Mouse (Mus musculus): Measurements from ENCODE around the gene Bmp5. TPM values are rescaled to one million over a fixed set of nuclear protein-coding genes. Genes with fewer than 3 reads are reported as not detected.

Gene Bmp5
- polyA plus RNA-seq, 1 experiment from 2014 or later, result 5.2 TPM

DNA sequence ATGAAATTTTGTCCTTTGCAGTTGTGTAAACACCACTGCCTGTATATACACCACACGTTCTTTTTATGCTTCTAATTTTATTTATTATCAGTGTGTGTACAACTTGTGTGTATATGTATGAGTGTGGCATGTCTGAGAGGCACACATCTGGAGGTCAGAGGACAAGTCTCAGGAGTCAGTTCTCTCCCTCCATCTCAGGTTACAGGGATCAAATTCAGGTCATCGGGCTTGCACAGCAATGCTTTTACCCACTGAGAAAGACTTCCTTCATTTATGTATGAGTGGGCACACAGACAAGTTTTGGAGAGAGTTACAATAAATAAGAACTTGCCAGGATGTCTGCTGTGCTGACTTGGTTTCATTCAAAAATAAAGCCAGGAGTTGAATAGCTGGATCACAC, 140.9 kb downstream of the Bmp5 start:
- no peak overlapping the region for H3K4me2 ChIP-seq (replicated peaks; ENCODE audit: low read depth)
- ATAC-seq, result no peak
- no peak overlapping the region for H3K27ac ChIP-seq (ENCODE audit: low read depth, low read length)
- no peak overlapping the region for H3K4me3 ChIP-seq (ENCODE audit: low read depth, low read length)
- H3K36me3 ChIP-seq (ENCODE audit: control insufficient read depth, insufficient read depth), result no peaks in the 10 kb centered on the region
- H3K27me3 ChIP-seq (replicated peaks; ENCODE audit: control insufficient read depth, insufficient read depth, low read length), result no peaks in the 10 kb centered on the region
- TF ChIP-seq CTCF (IDR thresholded peaks at IDR 0.05; ENCODE audit: low read depth), result no peak
- H3K9me3 ChIP-seq (ENCODE audit: control insufficient read depth), result no peaks in the 10 kb centered on the region
- 40% methylated on average over 2 of the region's 2 CpGs for WGBS
- H3K9ac ChIP-seq (ENCODE audit: low read depth, low read length), result no peak overlapping the region
- H3K4me1 ChIP-seq (replicated peaks; ENCODE audit: control insufficient read depth, insufficient read depth, low read length), result no peaks in the 10 kb centered on the region

- WGBS, result 20% methylated on average over 11 of the region's 11 CpGs
- no peaks in the 10 kb centered on the region for H3K9me3 ChIP-seq (ENCODE audit: control insufficient read depth)
- H3K27ac ChIP-seq (ENCODE audit: low read depth, low read length), result no peak overlapping the region
- H3K36me3 ChIP-seq (ENCODE audit: control insufficient read depth, insufficient read depth), result no peaks in the 10 kb centered on the region
- H3K4me1 ChIP-seq (replicated peaks; ENCODE audit: control insufficient read depth, insufficient read depth, low read length), result peaks cover 7% of the 10 kb centered on the region; the same call in 1 of the 2 replicates
- no peak overlapping the region for H3K4me3 ChIP-seq (ENCODE audit: low read depth, low read length)
- H3K27me3 ChIP-seq (replicated peaks; ENCODE audit: control insufficient read depth, insufficient read depth, low read length), result no peaks in the 10 kb centered on the region
- peak; percentile 94 for ATAC-seq
- no peak overlapping the region for H3K9ac ChIP-seq (ENCODE audit: low read depth, low read length)
- 0 out of 2 replicates have a peak overlapping the region, but pooled peaks have one; percentile 1 for H3K4me2 ChIP-seq (replicated peaks; ENCODE audit: low read depth)
- no peak for TF ChIP-seq CTCF (IDR thresholded peaks at IDR 0.05; ENCODE audit: low read depth)
Measured at GRCm38 (mm10) chr9:75927196-75927880, 152.2 kb downstream of the Bmp5 start.

DNA sequence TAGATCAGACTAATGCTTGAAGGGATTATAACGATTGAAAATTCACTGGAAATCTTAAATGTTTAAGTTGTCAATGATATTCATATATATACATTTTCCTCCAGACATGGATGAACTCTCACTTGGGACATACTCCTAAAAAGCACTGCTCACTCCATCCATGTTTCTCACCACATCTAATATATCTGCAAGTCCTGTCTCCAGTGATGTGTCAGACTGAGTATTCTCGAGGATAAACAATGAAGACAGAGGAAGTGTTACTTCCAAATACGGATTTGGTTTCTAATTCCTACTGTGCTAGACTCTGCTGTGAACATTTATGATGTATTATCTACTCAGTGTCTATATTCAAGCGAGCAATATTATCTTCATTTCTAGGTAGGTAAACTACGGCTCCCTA, 152.9 kb downstream of the Bmp5 start:
- H3K9me3 ChIP-seq (ENCODE audit: control insufficient read depth), result no peaks in the 10 kb centered on the region
- WGBS, result 45% methylated on average over 5 of the region's 5 CpGs
- no peak overlapping the region for H3K9ac ChIP-seq (ENCODE audit: low read depth, low read length)
- H3K27ac ChIP-seq (ENCODE audit: low read depth, low read length), result no peak overlapping the region
- no peak for TF ChIP-seq CTCF (IDR thresholded peaks at IDR 0.05; ENCODE audit: low read depth)
- H3K4me3 ChIP-seq (ENCODE audit: low read depth, low read length), result no peak overlapping the region
- H3K36me3 ChIP-seq (ENCODE audit: control insufficient read depth, insufficient read depth), result no peaks in the 10 kb centered on the region
- no peaks in the 10 kb centered on the region for H3K27me3 ChIP-seq (replicated peaks; ENCODE audit: control insufficient read depth, insufficient read depth, low read length)
- H3K4me1 ChIP-seq (replicated peaks; ENCODE audit: control insufficient read depth, insufficient read depth, low read length), result peaks cover 7% of the 10 kb centered on the region; the same call in 1 of the 2 replicates
- no peak overlapping the region for H3K4me2 ChIP-seq (replicated peaks; ENCODE audit: low read depth)
- no peak for ATAC-seq

- 65% methylated on average over 3 of the region's 3 CpGs for WGBS
- no peak overlapping the region for H3K27ac ChIP-seq (ENCODE audit: low read depth, low read length)
- H3K27me3 ChIP-seq (replicated peaks; ENCODE audit: control insufficient read depth, insufficient read depth, low read length), result no peaks in the 10 kb centered on the region
- H3K9me3 ChIP-seq (ENCODE audit: control insufficient read depth), result no peaks in the 10 kb centered on the region
- no peak for TF ChIP-seq CTCF (IDR thresholded peaks at IDR 0.05; ENCODE audit: low read depth)
- H3K4me3 ChIP-seq (ENCODE audit: low read depth, low read length), result no peak overlapping the region
- H3K4me2 ChIP-seq (replicated peaks; ENCODE audit: low read depth), result no peak overlapping the region
- H3K4me1 ChIP-seq (replicated peaks; ENCODE audit: control insufficient read depth, insufficient read depth, low read length), result no peaks in the 10 kb centered on the region
- H3K36me3 ChIP-seq (ENCODE audit: control insufficient read depth, insufficient read depth), result no peaks in the 10 kb centered on the region
- no peak for ATAC-seq
- no peak overlapping the region for H3K9ac ChIP-seq (ENCODE audit: low read depth, low read length)
Measured at GRCm38 (mm10) chr9:75944663-75945062, 169.5 kb downstream of the Bmp5 start.

Small RNA genes lying within 50 kb of the gene (microRNA-seq; reads per million reads assigned to microRNA genes)
- not detected for gene Gm44355

Other genes with a start within 250 kb of the Bmp5 start
- 65.5 and 70.2 TPM in 2 replicates for gene Tmod3, start 215.7 kb upstream of the Bmp5 start, polyA plus RNA-seq (2015; fragmentation: Nextera tagmentation; extraction: Ambion mirVana)
- 10.0 and 10.9 TPM in 2 replicates for gene Tmod2, start 164.0 kb upstream of the Bmp5 start, polyA plus RNA-seq (2015; fragmentation: Nextera tagmentation; extraction: Ambion mirVana)
- gene Lysmd2, start 149.6 kb upstream of the Bmp5 start, polyA plus RNA-seq (2015; fragmentation: Nextera tagmentation; extraction: Ambion mirVana), result 15.5 and 16.7 TPM in 2 replicates
- 6.6 and 6.7 TPM in 2 replicates for gene Scg3, start 91.3 kb upstream of the Bmp5 start, polyA plus RNA-seq (2015; fragmentation: Nextera tagmentation; extraction: Ambion mirVana)
- 0.87 and 0.92 TPM in 2 replicates for gene Hmgcll1, start 239.5 kb downstream of the Bmp5 start, polyA plus RNA-seq (2015; fragmentation: Nextera tagmentation; extraction: Ambion mirVana)